Mouse (Mus musculus): ENCODE data around the gene Cdh15. TPM values are rescaled to one million over a fixed set of nuclear protein-coding genes. Genes with fewer than 3 reads are reported as not detected.

Gene Cdh15
- total RNA-seq, 2 experiments from 2014 or later = 2.4 to 2.9 TPM

GRCm38 (mm10) chr8:122870377-122870863 is 22.7 kb downstream of the Cdh15 start:
- DNase-seq (ENCODE audit: extremely low spot score in 1 of 2, low spot score in 2 of 2) = peak in 1 of 2 experiments; percentile 59
- intact Hi-C loops (cut with DNase I) = no loop called here

- intact Hi-C loops (cut with DNase I) = no loop called here
- DNase-seq (ENCODE audit: extremely low spot score in 1 of 2, low spot score in 2 of 2) = no peak
Observed at GRCm38 (mm10) chr8:122871663-122872062, 23.9 kb downstream of the Cdh15 start.

- DNase-seq (ENCODE audit: extremely low spot score in 1 of 2, low spot score in 2 of 2) = no peak
- intact Hi-C loops (cut with DNase I) = no loop called here
Observed at GRCm38 (mm10) chr8:122873171-122873570, 25.4 kb downstream of the Cdh15 start.

- DNase-seq (ENCODE audit: extremely low spot score in 1 of 2, low spot score in 2 of 2) = no peak
- intact Hi-C loops (cut with DNase I) = no loop called here
Observed at GRCm38 (mm10) chr8:122875186-122875585, 27.4 kb downstream of the Cdh15 start.

GRCm38 (mm10) chr8:122878231-122878630 is 30.5 kb downstream of the Cdh15 start:
- DNase-seq (ENCODE audit: extremely low spot score in 1 of 2, low spot score in 2 of 2) = no peak
- intact Hi-C loops (cut with DNase I) = no loop called here

GRCm38 (mm10) chr8:122880302-122880701 is 32.5 kb downstream of the Cdh15 start:
- DNase-seq (ENCODE audit: extremely low spot score in 1 of 2, low spot score in 2 of 2) = no peak
- intact Hi-C loops (cut with DNase I) = no loop called here

- intact Hi-C loops (cut with DNase I) = no loop called here
- no peak for DNase-seq (ENCODE audit: extremely low spot score in 1 of 2, low spot score in 2 of 2)
Observed at GRCm38 (mm10) chr8:122883671-122884070, 35.9 kb downstream of the Cdh15 start.

- intact Hi-C loops (cut with DNase I) = no loop called here
- DNase-seq (ENCODE audit: extremely low spot score in 1 of 2, low spot score in 2 of 2) = no peak
Observed at GRCm38 (mm10) chr8:122891440-122891839, 43.7 kb downstream of the Cdh15 start.

GRCm38 (mm10) chr8:122893451-122893850 is 45.7 kb downstream of the Cdh15 start:
- intact Hi-C loops (cut with DNase I) = no loop called here
- DNase-seq (ENCODE audit: extremely low spot score in 1 of 2, low spot score in 2 of 2) = no peak

- DNase-seq (ENCODE audit: extremely low spot score in 1 of 2, low spot score in 2 of 2) = no peak
- intact Hi-C loops (cut with DNase I) = no loop called here
Observed at GRCm38 (mm10) chr8:122896317-122896716, 48.6 kb downstream of the Cdh15 start.

GRCm38 (mm10) chr8:122897200-122897599 is 49.4 kb downstream of the Cdh15 start:
- intact Hi-C loops (cut with DNase I) = no loop called here

GRCm38 (mm10) chr8:122898018-122898417 is 50.3 kb downstream of the Cdh15 start:
- no peak for DNase-seq (ENCODE audit: extremely low spot score in 1 of 2, low spot score in 2 of 2)
- intact Hi-C loops (cut with DNase I) = no loop called here

More at GRCm38 (mm10) chr8:122897200-122897599, 49.4 kb downstream of the Cdh15 start:
- no peak for DNase-seq (ENCODE audit: extremely low spot score in 1 of 2, low spot score in 2 of 2)

- no peak for DNase-seq (ENCODE audit: extremely low spot score in 1 of 2, low spot score in 2 of 2)
- intact Hi-C loops (cut with DNase I) = no loop called here
Observed at GRCm38 (mm10) chr8:122898473-122898872, 50.7 kb downstream of the Cdh15 start.

GRCm38 (mm10) chr8:122899085-122899484 is 51.3 kb downstream of the Cdh15 start:
- intact Hi-C loops (cut with DNase I) = no loop called here
- DNase-seq (ENCODE audit: extremely low spot score in 1 of 2, low spot score in 2 of 2) = no peak

- intact Hi-C loops (cut with DNase I) = no loop called here
- no peak for DNase-seq (ENCODE audit: extremely low spot score in 1 of 2, low spot score in 2 of 2)
Observed at GRCm38 (mm10) chr8:122901476-122901875, 53.7 kb downstream of the Cdh15 start.

- no peak for DNase-seq (ENCODE audit: extremely low spot score in 1 of 2, low spot score in 2 of 2)
- intact Hi-C loops (cut with DNase I) = no loop called here
Observed at GRCm38 (mm10) chr8:122901892-122902515, 54.2 kb downstream of the Cdh15 start.

- no peak for DNase-seq (ENCODE audit: extremely low spot score in 1 of 2, low spot score in 2 of 2)
- intact Hi-C loops (cut with DNase I) = no loop called here
Observed at GRCm38 (mm10) chr8:122902581-122902980, 54.8 kb downstream of the Cdh15 start.

GRCm38 (mm10) chr8:122903002-122903401 is 55.2 kb downstream of the Cdh15 start:
- intact Hi-C loops (cut with DNase I) = no loop called here
- DNase-seq (ENCODE audit: extremely low spot score in 1 of 2, low spot score in 2 of 2) = no peak

- DNase-seq (ENCODE audit: extremely low spot score in 1 of 2, low spot score in 2 of 2) = no peak
- intact Hi-C loops (cut with DNase I) = no loop called here
Observed at GRCm38 (mm10) chr8:122904496-122904895, 56.7 kb downstream of the Cdh15 start.

- intact Hi-C loops (cut with DNase I) = loop anchor here (5.0 kb wide), 1 partner anchor 137 kb away; the partner anchor contains the start of gene Ankrd11
- DNase-seq (ENCODE audit: extremely low spot score in 1 of 2, low spot score in 2 of 2) = no peak
Observed at GRCm38 (mm10) chr8:122905346-122905745, 57.6 kb downstream of the Cdh15 start.
